9 mouse cellular contexts compared by ENCODE assay signal in the genomic region with DNA sequence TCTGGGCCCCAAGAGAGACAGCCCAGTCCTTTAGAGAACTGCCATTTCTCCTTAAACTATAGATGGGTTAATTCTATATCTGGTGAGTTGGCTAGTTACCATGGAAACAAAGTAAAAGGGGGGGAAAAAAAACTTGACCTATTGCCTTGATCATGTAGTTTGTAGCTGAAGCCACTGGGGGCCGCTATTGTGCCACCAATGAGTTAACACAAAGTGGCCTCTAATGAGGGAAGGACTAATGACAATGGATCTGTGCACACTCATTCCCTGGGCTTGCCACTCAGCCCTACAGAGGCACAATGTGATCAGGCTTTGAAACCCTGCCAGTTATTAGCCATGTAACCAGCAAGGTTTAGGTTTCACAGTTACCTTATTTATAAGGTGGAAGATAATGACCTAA. TPM values are rescaled to one million over a fixed set of nuclear protein-coding genes. Genes with fewer than 3 reads are reported as not detected.
DNase-seq lines count a peak whose midpoint lies in the region; ATAC-seq and TF ChIP-seq lines count a peak whose summit lies in the region.
"Had no signal": no experiment of that assay in that cellular context is flagged by ENCODE, and none has a peak within 500 bp of the region (broad histone marks: within the 10 kb centered on the region; RNA-seq: fewer than 3 reads in every experiment).

No protein-coding gene starts in this region.

- no peaks in the 10 kb centered on the region for H3K27me3 ChIP-seq in kidney, embryonic 15.5 days
- no peaks in the 10 kb centered on the region for H3K27me3 ChIP-seq in ES-Bruce4 (ENCODE audit: control insufficient read depth, insufficient read depth, low read length, poor library complexity, severe bottlenecking)
- no peaks in the 10 kb centered on the region for H3K27me3 ChIP-seq in midbrain, embryonic 14.5 days (ENCODE audit: control insufficient read depth, insufficient read depth, low read length)
- H3K27me3 ChIP-seq: embryonic facial prominence, embryonic 12.5 days had no signal

- H3K4me2 ChIP-seq in kidney, embryonic 15.5 days: no peak overlapping the region
- H3K4me2 ChIP-seq in midbrain, embryonic 14.5 days (ENCODE audit: low read length): no peak overlapping the region
- H3K4me2 ChIP-seq: embryonic facial prominence, embryonic 12.5 days had no signal

- peaks cover 4% of the 10 kb centered on the region for H3K36me3 ChIP-seq in kidney, embryonic 15.5 days
- no peaks in the 10 kb centered on the region for H3K36me3 ChIP-seq in ES-Bruce4 (ENCODE audit: control insufficient read depth, insufficient read depth, low read length, poor library complexity, severe bottlenecking)
- H3K36me3 ChIP-seq in midbrain, embryonic 14.5 days (ENCODE audit: control insufficient read depth, insufficient read depth, low read length): peaks cover 3% of the 10 kb centered on the region

- H3K27ac ChIP-seq in kidney, embryonic 15.5 days: no peak overlapping the region
- H3K27ac ChIP-seq in ES-Bruce4 (ENCODE audit: insufficient read depth, low read length): no peak overlapping the region
- peak overlapping the region; percentile 15; the same call in 1 of the 2 replicates for H3K27ac ChIP-seq in midbrain, embryonic 14.5 days (replicated peaks; ENCODE audit: low read depth, low read length)
- H3K27ac ChIP-seq: embryonic facial prominence, embryonic 12.5 days had no signal

- no peaks in the 10 kb centered on the region for H3K9me3 ChIP-seq in kidney, embryonic 15.5 days (replicated peaks)
- H3K9me3 ChIP-seq in ES-Bruce4 (replicated peaks; ENCODE audit: control insufficient read depth, insufficient read depth, low read length, poor library complexity, severe bottlenecking): no peaks in the 10 kb centered on the region
- no peaks in the 10 kb centered on the region for H3K9me3 ChIP-seq in midbrain, embryonic 14.5 days (ENCODE audit: control insufficient read depth, low read length)
- H3K9me3 ChIP-seq: embryonic facial prominence, embryonic 12.5 days had no signal

- peak; percentile 64 for DNase-seq in kidney, adult 18-20 months
- DNase-seq in cerebellum, adult 18-20 months: peak; percentile 85 to 88
- DNase-seq in gastrocnemius, postnatal 14 days: peak; percentile 48
- peak; percentile 44 for DNase-seq in layer of hippocampus, adult 9-10 months (ENCODE audit: low spot score)
- DNase-seq in midbrain, embryonic 14.5 days: peak; percentile 90
- peak; percentile 82 for DNase-seq in testis, postnatal 10 days (ENCODE audit: low spot score)

- H3K4me3 ChIP-seq in kidney, embryonic 15.5 days (replicated peaks): no peak overlapping the region
- no peak overlapping the region for H3K4me3 ChIP-seq in ES-Bruce4 (ENCODE audit: low read depth, low read length)
- no peak overlapping the region for H3K4me3 ChIP-seq in midbrain, embryonic 14.5 days (replicated peaks; ENCODE audit: low read depth, low read length)
- H3K4me3 ChIP-seq: embryonic facial prominence, embryonic 12.5 days had no signal

- peaks cover 33% of the 10 kb centered on the region for H3K4me1 ChIP-seq in kidney, embryonic 15.5 days
- no peaks in the 10 kb centered on the region for H3K4me1 ChIP-seq in ES-Bruce4 (ENCODE audit: control insufficient read depth, insufficient read depth, low read length)
- peaks cover 13% of the 10 kb centered on the region for H3K4me1 ChIP-seq in midbrain, embryonic 14.5 days (ENCODE audit: control insufficient read depth, insufficient read depth, low read length)

- WGBS in kidney, embryonic 15.5 days: 0% methylated on average over 1 of the region's 1 CpGs
- 0% methylated on average over 1 of the region's 1 CpGs for WGBS in midbrain, embryonic 14.5 days

- no peak for TF ChIP-seq POLR2A in ES-Bruce4 (IDR thresholded peaks at IDR 0.05; ENCODE audit: insufficient read depth, low read length)

- intact Hi-C loops in gastrocnemius, postnatal 14 days (cut with DNase I; ENCODE audit: low total_unique reads): loop anchor here (5.0 to 10.0 kb wide), 3 partner anchors 113 to 216 kb away; a partner anchor contains a TSS

- ATAC-seq in kidney, embryonic 15.5 days (replicated peaks; ENCODE audit: low FRiP score): no peak
- no peak for ATAC-seq in midbrain, embryonic 14.5 days (ENCODE audit: low FRiP score, low TSS enrichment)

- peak; percentile 41 for TF ChIP-seq CTCF in ES-Bruce4 (IDR thresholded peaks at IDR 0.05; ENCODE audit: low read depth, low read length)

- no peak for TF ChIP-seq EP300 in ES-Bruce4 (IDR thresholded peaks at IDR 0.05; ENCODE audit: insufficient read depth, low read depth, low read length)

- H3K9ac ChIP-seq in kidney, embryonic 15.5 days: no peak overlapping the region
- H3K9ac ChIP-seq in ES-Bruce4 (ENCODE audit: low read depth, poor library complexity, severe bottlenecking): no peak overlapping the region
- H3K9ac ChIP-seq in midbrain, embryonic 14.5 days (replicated peaks; ENCODE audit: low read length): no peak overlapping the region
- H3K9ac ChIP-seq: embryonic facial prominence, embryonic 12.5 days had no signal

RNA-seq across cellular contexts. Expression of a gene that starts 3.4 kb away (rescaled TPM):
- polyA plus RNA-seq in kidney, embryonic 15.5 days (2015; fragmentation: Nextera tagmentation; extraction: Ambion mirVana): 79.8 and 80.5 TPM in 2 replicates
- 32.7 and 34.4 TPM in 2 replicates for polyA plus RNA-seq in ES-Bruce4 (2011; ENCODE audit: insufficient read depth, insufficient read length, low read depth, missing spikeins)
- total RNA-seq in gastrocnemius, postnatal 14 days (2021): 1 to 10 TPM; 5.8 to 7.1 TPM
- polyA plus RNA-seq in midbrain, embryonic 14.5 days (2014; fragmentation: Nextera tagmentation; extraction: Ambion mirVana): 48.5 and 52.1 TPM in 2 replicates

RNA-seq across cellular contexts. Expression of a gene that starts 13.4 kb away (rescaled TPM):
- 6.6 and 7.7 TPM in 2 replicates for polyA plus RNA-seq in kidney, embryonic 15.5 days (2015; fragmentation: Nextera tagmentation; extraction: Ambion mirVana)
- 13.5 and 15.3 TPM in 2 replicates for polyA plus RNA-seq in ES-Bruce4 (2011; ENCODE audit: insufficient read depth, insufficient read length, low read depth, missing spikeins)
- 1 to 10 TPM; 2.3 to 3.2 TPM for total RNA-seq in gastrocnemius, postnatal 14 days (2021)
- 14.1 and 18.8 TPM in 2 replicates for polyA plus RNA-seq in midbrain, embryonic 14.5 days (2014; fragmentation: Nextera tagmentation; extraction: Ambion mirVana)
